ENCODE assay signal across 23 mouse cellular contexts in the genomic region with DNA sequence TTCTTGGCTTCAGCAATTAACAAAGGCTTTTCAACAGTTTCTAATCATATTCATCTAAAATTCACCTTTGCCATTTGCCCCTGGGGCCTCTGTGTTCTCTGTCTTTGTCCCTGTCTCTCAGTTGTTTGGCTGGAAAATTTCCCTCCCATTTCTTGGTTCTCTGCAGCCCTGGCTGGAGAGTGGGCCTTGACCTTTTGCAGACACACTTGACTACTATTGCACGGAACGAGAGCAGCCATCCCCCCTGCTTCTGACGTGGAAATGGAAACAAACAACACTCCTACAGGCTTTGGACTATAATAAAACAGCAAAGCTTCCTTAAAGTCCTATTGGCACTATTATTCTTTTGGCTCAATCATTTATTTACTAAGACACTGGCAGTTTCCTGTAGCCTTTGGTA. TPM values are rescaled to one million over a fixed set of nuclear protein-coding genes. Genes with fewer than 3 reads are reported as not detected.
DNase-seq lines count a peak whose midpoint lies in the region; ATAC-seq and TF ChIP-seq lines count a peak whose summit lies in the region.
"Had no signal": no experiment of that assay in that cellular context is flagged by ENCODE, and none has a peak within 500 bp of the region (broad histone marks: within the 10 kb centered on the region; RNA-seq: fewer than 3 reads in every experiment).

No protein-coding gene starts in this region.

- no peak for ATAC-seq in midbrain, embryonic 11.5 days (ENCODE audit: low FRiP score)
- no peak for ATAC-seq in midbrain, postnatal 0 days (ENCODE audit: low FRiP score)
- ATAC-seq: CD4-positive, CD25-positive, alpha-beta regulatory T cell, adult 4 months; forebrain, embryonic 15.5 days had no signal

- no peak overlapping the region for H3K27ac ChIP-seq in heart, embryonic 10.5 days
- H3K27ac ChIP-seq in midbrain, embryonic 11.5 days (ENCODE audit: low read depth, low read length): no peak overlapping the region
- no peak overlapping the region for H3K27ac ChIP-seq in midbrain, postnatal 0 days (ENCODE audit: low read depth, low read length)
- H3K27ac ChIP-seq: embryonic facial prominence, embryonic 12.5 days; embryonic facial prominence, embryonic 15.5 days; forebrain, embryonic 12.5 days; forebrain, embryonic 15.5 days; heart, embryonic 13.5 days; hindbrain, embryonic 12.5 days; hindbrain, embryonic 15.5 days had no signal

- WGBS in heart, embryonic 10.5 days: 62% methylated on average over 3 of the region's 3 CpGs
- 69% methylated on average over 3 of the region's 3 CpGs for WGBS in midbrain, embryonic 11.5 days
- 72% methylated on average over 3 of the region's 3 CpGs for WGBS in midbrain, postnatal 0 days

- peaks cover 7% of the 10 kb centered on the region for H3K4me1 ChIP-seq in heart, embryonic 10.5 days
- no peaks in the 10 kb centered on the region for H3K4me1 ChIP-seq in midbrain, embryonic 11.5 days (ENCODE audit: control insufficient read depth, insufficient read depth, low read length)
- H3K4me1 ChIP-seq in midbrain, postnatal 0 days (ENCODE audit: insufficient read depth, low read length): no peaks in the 10 kb centered on the region
- H3K4me1 ChIP-seq: embryonic facial prominence, embryonic 15.5 days; forebrain, embryonic 12.5 days; forebrain, embryonic 15.5 days; hindbrain, embryonic 12.5 days; hindbrain, embryonic 15.5 days had no signal

- H3K9me3 ChIP-seq in heart, embryonic 10.5 days: no peaks in the 10 kb centered on the region
- H3K9me3 ChIP-seq in midbrain, embryonic 11.5 days (ENCODE audit: control insufficient read depth, low read length): no peaks in the 10 kb centered on the region
- H3K9me3 ChIP-seq in midbrain, postnatal 0 days (ENCODE audit: low read length): no peaks in the 10 kb centered on the region
- H3K9me3 ChIP-seq: embryonic facial prominence, embryonic 12.5 days; embryonic facial prominence, embryonic 15.5 days; forebrain, embryonic 12.5 days; forebrain, embryonic 15.5 days; heart, embryonic 13.5 days; hindbrain, embryonic 12.5 days; hindbrain, embryonic 15.5 days had no signal

- TF ChIP-seq CTCF in midbrain, postnatal 0 days (IDR thresholded peaks at IDR 0.05): no peak

- intact Hi-C loops in heart, postnatal 14 days (cut with DNase I): no loop called here

- no peaks in the 10 kb centered on the region for H3K36me3 ChIP-seq in heart, embryonic 10.5 days
- no peaks in the 10 kb centered on the region for H3K36me3 ChIP-seq in midbrain, embryonic 11.5 days (ENCODE audit: control insufficient read depth, insufficient read depth, low read length)
- H3K36me3 ChIP-seq in midbrain, postnatal 0 days (ENCODE audit: insufficient read depth, low read length): no peaks in the 10 kb centered on the region
- H3K36me3 ChIP-seq: embryonic facial prominence, embryonic 12.5 days; embryonic facial prominence, embryonic 15.5 days; forebrain, embryonic 12.5 days; forebrain, embryonic 15.5 days; heart, embryonic 13.5 days; hindbrain, embryonic 12.5 days; hindbrain, embryonic 15.5 days had no signal

- no peak overlapping the region for H3K4me3 ChIP-seq in heart, embryonic 10.5 days
- no peak overlapping the region for H3K4me3 ChIP-seq in midbrain, embryonic 11.5 days (ENCODE audit: low read depth, low read length)
- no peak overlapping the region for H3K4me3 ChIP-seq in midbrain, postnatal 0 days (ENCODE audit: low read depth, low read length)
- H3K4me3 ChIP-seq: embryonic facial prominence, embryonic 12.5 days; embryonic facial prominence, embryonic 15.5 days; forebrain, embryonic 12.5 days; forebrain, embryonic 15.5 days; heart, embryonic 13.5 days; hindbrain, embryonic 12.5 days; hindbrain, embryonic 15.5 days had no signal

- H3K9ac ChIP-seq in midbrain, embryonic 11.5 days (ENCODE audit: low read length): no peak overlapping the region
- no peak overlapping the region for H3K9ac ChIP-seq in midbrain, postnatal 0 days (replicated peaks; ENCODE audit: low read length, poor library complexity, severe bottlenecking)
- H3K9ac ChIP-seq: embryonic facial prominence, embryonic 12.5 days; embryonic facial prominence, embryonic 15.5 days; forebrain, embryonic 12.5 days; forebrain, embryonic 15.5 days; heart, embryonic 13.5 days; hindbrain, embryonic 12.5 days; hindbrain, embryonic 15.5 days had no signal

- peak; percentile 48 for DNase-seq in heart, embryonic 10.5 days (ENCODE audit: low spot score)
- no peak for DNase-seq in heart, postnatal 14 days
- peak; percentile 10 for DNase-seq in midbrain, embryonic 11.5 days (ENCODE audit: low spot score, missing footprints)
- DNase-seq in midbrain, postnatal 0 days (ENCODE audit: low spot score): no peak
- DNase-seq in adrenal gland, postnatal 14 days: peak; percentile 61
- peak; percentile 79 for DNase-seq in fat pad, adult 2 months (ENCODE audit: extremely low read depth, low read depth, low spot score)
- DNase-seq in ovary, postnatal 36 days (ENCODE audit: low spot score): no peak
- DNase-seq in spleen, postnatal 4 days (ENCODE audit: low spot score in 2 of 2): no peak
- DNase-seq: cerebellum, adult 11 months; cerebellum, adult 2 months; cerebellum, adult 9-11 months; cerebellum, postnatal 25 days; gastrocnemius, postnatal 25 days; heart, adult 18-20 months had no signal

- H3K27me3 ChIP-seq in heart, embryonic 10.5 days (ENCODE audit: insufficient read depth, poor library complexity, severe bottlenecking): no peaks in the 10 kb centered on the region
- H3K27me3 ChIP-seq in midbrain, embryonic 11.5 days (ENCODE audit: control insufficient read depth, insufficient read depth, low read length): no peaks in the 10 kb centered on the region
- no peaks in the 10 kb centered on the region for H3K27me3 ChIP-seq in midbrain, postnatal 0 days (ENCODE audit: insufficient read depth, low read length)
- H3K27me3 ChIP-seq: embryonic facial prominence, embryonic 12.5 days; embryonic facial prominence, embryonic 15.5 days; forebrain, embryonic 12.5 days; forebrain, embryonic 15.5 days; heart, embryonic 13.5 days; hindbrain, embryonic 12.5 days; hindbrain, embryonic 15.5 days had no signal

- no peak overlapping the region for H3K4me2 ChIP-seq in midbrain, embryonic 11.5 days
- H3K4me2 ChIP-seq in midbrain, postnatal 0 days (ENCODE audit: low read depth, low read length, poor library complexity, severe bottlenecking): no peak overlapping the region
- H3K4me2 ChIP-seq: embryonic facial prominence, embryonic 12.5 days; embryonic facial prominence, embryonic 15.5 days; forebrain, embryonic 12.5 days; forebrain, embryonic 15.5 days; heart, embryonic 13.5 days; hindbrain, embryonic 12.5 days; hindbrain, embryonic 15.5 days had no signal

RNA-seq across cellular contexts. Expression of gene Ednra, which starts 27.8 kb away (rescaled TPM):
- 40.6 and 46.6 TPM in 2 replicates for polyA plus RNA-seq in heart, embryonic 10.5 days (2016; fragmentation: Nextera tagmentation; extraction: Ambion mirVana)
- 10 to 100 TPM; 57.6 to 64.8 TPM for total RNA-seq in heart, postnatal 14 days (2021)
- polyA plus RNA-seq in midbrain, embryonic 11.5 days (2014; fragmentation: Nextera tagmentation; extraction: Ambion mirVana): 13.4 and 17.9 TPM in 2 replicates
- 5.0 and 6.8 TPM in 2 replicates for total RNA-seq in midbrain, postnatal 0 days (2014; rRNA removed)
- 4.9 and 5.1 TPM in 2 replicates for polyA plus RNA-seq in midbrain, postnatal 0 days (2015; fragmentation: Nextera tagmentation; extraction: Ambion mirVana)
- total RNA-seq in adrenal gland, postnatal 14 days (2021): 25.9 and 27.8 TPM in 2 replicates
- total RNA-seq: MEL had no signal
- polyA plus RNA-seq: CD4-positive, CD25-positive, alpha-beta regulatory T cell, adult 4 months had no signal

Comparison
In these comparisons a context has a peak if more than half of its experiments do, and no peak if none do; other contexts are left out.
1. DNase-seq: peak in heart, embryonic 10.5 days (single experiment), midbrain, embryonic 11.5 days (single experiment), adrenal gland, postnatal 14 days (single experiment) and fat pad, adult 2 months (single experiment); none in heart, postnatal 14 days (0 of 2), midbrain, postnatal 0 days (single experiment), ovary, postnatal 36 days (single experiment) and spleen, postnatal 4 days (0 of 2).